Mouse (Mus musculus) heart, adult 2 months (tissue): ENCODE measurements around the gene Dcun1d3.

Experiments
- CTCF ChIP-seq: fragments of 200-600 bp; IDR thresholded peaks from 2 replicates; pipeline ENCODE4 v1.8.1; 2022; ENCODE audit warnings: antibody characterized with exemption, mild to moderate bottlenecking, moderate library complexity
- EP300 ChIP-seq: fragments of 200-500 bp; IDR thresholded peaks from 2 replicates; pipeline ENCODE4 v1.6.1; 2011; ENCODE audit warnings: low read depth, low read length, control low read depth; ENCODE audit not compliant: insufficient read depth
- POLR2A ChIP-seq: fragments of 200-500 bp; IDR thresholded peaks from 2 replicates; pipeline ENCODE4 v1.6.1; 2011; ENCODE audit warnings: mild to moderate bottlenecking, low read depth, low read length, control low read depth; ENCODE audit not compliant: insufficient read depth

- no peak for TF ChIP-seq POLR2A
- TF ChIP-seq CTCF: no peak
- no peak for TF ChIP-seq EP300
Observed at GRCm38 (mm10) chr7:119920457-119920856, 24.4 kb upstream of the Dcun1d3 start.
